Mouse (Mus musculus) G1E (cell line): ENCODE results near the gene Fam160a1. TPM values are rescaled to one million over a fixed set of nuclear protein-coding genes. Genes with fewer than 3 reads are reported as not detected.

Experiments
- ATAC-seq: 2 replicates; pipeline ENCODE4 v1.8.0; 2016; ENCODE audit warnings: mild to moderate bottlenecking; ENCODE audit not compliant: insufficient number of reproducible peaks, poor library complexity, low FRiP score, severe bottlenecking; ENCODE audit errors: extremely low read depth
- DNase-seq: peaks from one replicate; pipeline ENCODE4 v3.0.0; 2012; ENCODE audit warnings: low spot score
- H3K27me3 ChIP-seq: 2 replicates; pipeline ENCODE4 v1.6.1; 2012; ENCODE audit warnings: mild to moderate bottlenecking, low read length, inconsistent platforms; ENCODE audit not compliant: insufficient read depth
- H3K36me3 ChIP-seq: replicated peaks from 2 replicates; pipeline ENCODE3; 2012; ENCODE audit warnings: mild to moderate bottlenecking, inconsistent platforms
- H3K4me1 ChIP-seq: 2 replicates; pipeline ENCODE4 v1.6.1; 2012; ENCODE audit warnings: low read depth, low read length, inconsistent platforms, mixed read lengths; ENCODE audit not compliant: insufficient read depth
- H3K4me3 ChIP-seq: 2 replicates; pipeline ENCODE4 v1.5.1; 2012; ENCODE audit warnings: low read depth, mild to moderate bottlenecking, inconsistent platforms, low read length, moderate library complexity, mixed read lengths
- H3K9me3 ChIP-seq: replicated peaks from 2 replicates; pipeline ENCODE4 v1.6.1; 2012; ENCODE audit warnings: inconsistent platforms
- CTCF ChIP-seq: IDR thresholded peaks from 2 replicates; pipeline ENCODE4 v1.5.1; 2012; ENCODE audit warnings: low read depth, low read length, inconsistent platforms, mixed read lengths
- GATA1 ChIP-seq: IDR thresholded peaks from 2 replicates; pipeline ENCODE4 v1.6.1; 2012; ENCODE audit warnings: borderline replicate concordance, low read length, inconsistent platforms, mixed read lengths
- GATA2 ChIP-seq: IDR thresholded peaks from 2 replicates; pipeline ENCODE4 v1.6.1; 2012; ENCODE audit warnings: low read depth, low read length, inconsistent platforms, borderline replicate concordance
- POLR2AphosphoS5 ChIP-seq: IDR thresholded peaks from 2 replicates; pipeline ENCODE4 v1.6.1; 2012; ENCODE audit warnings: low read depth, low read length, inconsistent platforms; ENCODE audit not compliant: insufficient replicate concordance
- TAL1 ChIP-seq: conservative IDR thresholded peaks from 2 replicates; pipeline ENCODE4 v1.6.1; 2012; ENCODE audit warnings: low read depth, low read length, inconsistent platforms, mixed read lengths
- polyA plus RNA-seq: library from polyadenylated mRNA; stranded (reverse); fragments of >175 nt; gene quantifications from 2 replicates; pipeline ENCODE4 v1.2.3, GENCODE M21; 2012
- total RNA-seq, 2 experiments: library from RNA; stranded (forward) in 1 of 2; stranded (reverse) in 1 of 2; fragments of 200-1000 nt in 1 of 2; fragments of >200 nt in 1 of 2; fragmentation: Nextera tagmentation in 1 of 2; gene quantifications; 2 replicates each; pipeline ENCODE4 v1.2.3; 2014 to 2017

Gene Fam160a1
- total and polyA plus RNA-seq, 3 experiments = 0.16 TPM; not detected in 2

- Histone ChIP-seq H3K36me3 (no peaks in the 10 kb centered on the region), H3K4me1 (no peaks in the 10 kb centered on the region)
- ATAC-seq = no peak
These were observed 139.1 kb downstream of the Fam160a1 start for GRCm38 (mm10) chr3:85677952-85678351.

GRCm38 (mm10) chr3:85677133-85677532 is 140.0 kb downstream of the Fam160a1 start:
- ATAC-seq = no peak
- no peaks in the 10 kb centered on the region for H3K36me3 ChIP-seq
- H3K4me1 ChIP-seq = no peaks in the 10 kb centered on the region
- TF ChIP-seq CTCF (no peak), TAL1 (no peak), GATA1 (no peak), GATA2 (no peak), POLR2AphosphoS5 (no peak)
- no peak overlapping the region for H3K4me3 ChIP-seq
- DNase-seq = no peak
- peaks cover 34% of the 10 kb centered on the region for H3K27me3 ChIP-seq
- H3K9me3 ChIP-seq = no peaks in the 10 kb centered on the region

More at GRCm38 (mm10) chr3:85677952-85678351, 139.1 kb downstream of the Fam160a1 start:
- Histone ChIP-seq H3K27me3 (peaks cover 29% of the 10 kb centered on the region), H3K9me3 (no peaks in the 10 kb centered on the region), H3K4me3 (no peak overlapping the region)
- TF ChIP-seq TAL1 (no peak), GATA1 (no peak), CTCF (no peak), POLR2AphosphoS5 (no peak), GATA2 (no peak)
- DNase-seq = no peak

- H3K9me3 ChIP-seq = no peaks in the 10 kb centered on the region
- peaks cover 57% of the 10 kb centered on the region for H3K27me3 ChIP-seq
- no peak for TF ChIP-seq POLR2AphosphoS5
- no peak for TF ChIP-seq GATA1
- TF ChIP-seq GATA2 = no peak
- TF ChIP-seq CTCF = no peak
- TF ChIP-seq TAL1 = no peak
- H3K4me1 ChIP-seq = no peaks in the 10 kb centered on the region
- DNase-seq (no peak), ATAC-seq (no peak)
- no peaks in the 10 kb centered on the region for H3K36me3 ChIP-seq
- no peak overlapping the region for H3K4me3 ChIP-seq
These were observed 147.2 kb downstream of the Fam160a1 start for GRCm38 (mm10) chr3:85669844-85670243.

- ATAC-seq (no peak), DNase-seq (no peak)
- Histone ChIP-seq H3K4me3 (no peak overlapping the region), H3K36me3 (no peaks in the 10 kb centered on the region), H3K9me3 (no peaks in the 10 kb centered on the region), H3K27me3 (peaks cover 71% of the 10 kb centered on the region), H3K4me1 (no peaks in the 10 kb centered on the region)
- TF ChIP-seq GATA2 = no peak
- TF ChIP-seq GATA1 = no peak
- TF ChIP-seq TAL1 = no peak
- TF ChIP-seq POLR2AphosphoS5 = no peak
- no peak for TF ChIP-seq CTCF
These were observed 149.4 kb downstream of the Fam160a1 start for GRCm38 (mm10) chr3:85667683-85668082.

GRCm38 (mm10) chr3:85666736-85667135 is 150.4 kb downstream of the Fam160a1 start:
- Histone ChIP-seq H3K4me1 (no peaks in the 10 kb centered on the region), H3K27me3 (peaks cover 66% of the 10 kb centered on the region), H3K36me3 (no peaks in the 10 kb centered on the region), H3K9me3 (no peaks in the 10 kb centered on the region), H3K4me3 (no peak overlapping the region)
- ATAC-seq (no peak), DNase-seq (no peak)
- TF ChIP-seq TAL1 (no peak), GATA1 (no peak), CTCF (no peak), POLR2AphosphoS5 (no peak)

- DNase-seq (no peak), ATAC-seq (no peak)
- H3K36me3 ChIP-seq = no peaks in the 10 kb centered on the region
- peaks cover 70% of the 10 kb centered on the region for H3K27me3 ChIP-seq
- H3K9me3 ChIP-seq = no peaks in the 10 kb centered on the region
- no peak for TF ChIP-seq GATA1
- TF ChIP-seq CTCF = no peak
- no peak for TF ChIP-seq GATA2
- TF ChIP-seq POLR2AphosphoS5 = no peak
- no peak for TF ChIP-seq TAL1
- H3K4me3 ChIP-seq = no peak overlapping the region
- H3K4me1 ChIP-seq = no peaks in the 10 kb centered on the region
These were observed 150.9 kb downstream of the Fam160a1 start for GRCm38 (mm10) chr3:85666166-85666565.
